In genomic region chr3:28562612-28563332, GRCm38 (mm10) we compare ENCODE assay signal across 8 mouse cellular contexts.
DNase-seq lines count a peak whose midpoint lies in the region; ATAC-seq and TF ChIP-seq lines count a peak whose summit lies in the region.

No protein-coding gene starts in this region.

- peaks cover 3% of the 10 kb centered on the region; the same call in 1 of the 2 replicates for H3K4me1 ChIP-seq in intestine, embryonic 16.5 days (ENCODE audit: control insufficient read depth, insufficient read depth, low read length)

- no peaks in the 10 kb centered on the region for H3K27me3 ChIP-seq in intestine, embryonic 16.5 days (replicated peaks; ENCODE audit: control insufficient read depth, insufficient read depth, low read length)

- peak; percentile 44 for DNase-seq in gastrocnemius, adult 2 months
- no peak for DNase-seq in gastrocnemius, postnatal 36 days
- DNase-seq in CD4-positive helper T cell, adult 2 months (ENCODE audit: low read depth, low spot score), result peak; percentile 15
- DNase-seq in adrenal gland, postnatal 36 days, result peak; percentile 25 to 42
- no peak for DNase-seq in left cerebral cortex, adult 11 months (ENCODE audit: low spot score)
- no peak for DNase-seq in left cerebral cortex, adult 8-10 months (ENCODE audit: low spot score in 2 of 2)

- no peaks in the 10 kb centered on the region for H3K9me3 ChIP-seq in intestine, embryonic 16.5 days (ENCODE audit: control insufficient read depth, low read length)

- no peak overlapping the region for H3K9ac ChIP-seq in intestine, embryonic 16.5 days (ENCODE audit: low read depth, low read length)

- H3K36me3 ChIP-seq in intestine, embryonic 16.5 days (ENCODE audit: control insufficient read depth, insufficient read depth, low read length), result no peaks in the 10 kb centered on the region; the same call in 1 of the 2 replicates

- intact Hi-C loops in gastrocnemius, adult 2 months (cut with DNase I), result loop anchor here (5.0 kb wide), 1 partner anchor 185 kb away; no protein-coding TSS in a partner anchor
- intact Hi-C loops in gastrocnemius, postnatal 36 days (cut with DNase I), result loop anchor here (10.0 kb wide), 1 partner anchor 182 kb away; no protein-coding TSS in a partner anchor

- TF ChIP-seq CTCF in gastrocnemius, adult 2 months (IDR thresholded peaks at IDR 0.05), result peak; percentile 71

- peak; percentile 95 for ATAC-seq in intestine, embryonic 16.5 days
- ATAC-seq in megakaryocyte-erythroid progenitor cell, adult 5-6 weeks (replicated peaks; ENCODE audit: low FRiP score, low TSS enrichment, poor library complexity, severe bottlenecking), result peak; percentile 80

- H3K4me3 ChIP-seq in gastrocnemius, adult 2 months, result no peak overlapping the region
- H3K4me3 ChIP-seq in intestine, embryonic 16.5 days (ENCODE audit: low read length), result no peak overlapping the region

- H3K4me2 ChIP-seq in intestine, embryonic 16.5 days (ENCODE audit: low read depth, low read length), result no peak overlapping the region

- H3K27ac ChIP-seq in gastrocnemius, adult 2 months, result no peak overlapping the region
- peak overlapping the region; percentile 60 for H3K27ac ChIP-seq in intestine, embryonic 16.5 days (ENCODE audit: low read length)

- 65% methylated on average over 10 of the region's 10 CpGs for WGBS in intestine, embryonic 16.5 days

Comparison
In these comparisons a context has a peak if more than half of its experiments do, and no peak if none do; other contexts are left out.
1. DNase-seq: peak in gastrocnemius, adult 2 months (single experiment), CD4-positive helper T cell, adult 2 months (single experiment) and adrenal gland, postnatal 36 days (2 of 2); none in gastrocnemius, postnatal 36 days (0 of 2), left cerebral cortex, adult 11 months (single experiment) and left cerebral cortex, adult 8-10 months (0 of 2).